Mouse (Mus musculus): ENCODE data around the gene Asl. TPM values are rescaled to one million over a fixed set of nuclear protein-coding genes. Genes with fewer than 3 reads are reported as not detected.

Asl gene
- total RNA-seq, 2 experiments from 2014 or later = 6.4 to 11.3 TPM

GRCm38 (mm10) chr5:130019461-130019860 lies 9.6 kb downstream of the Asl start:
- intact Hi-C loops (cut with DNase I) = loop anchor here (2.0 kb wide), 1 partner anchor 21 kb away; no protein-coding TSS in a partner anchor

GRCm38 (mm10) chr5:130015104-130015503 lies 13.9 kb downstream of the Asl start:
- no peak for DNase-seq
- intact Hi-C loops (cut with DNase I) = no loop called here

More at GRCm38 (mm10) chr5:130019461-130019860, 9.6 kb downstream of the Asl start:
- no peak for DNase-seq

DNA sequence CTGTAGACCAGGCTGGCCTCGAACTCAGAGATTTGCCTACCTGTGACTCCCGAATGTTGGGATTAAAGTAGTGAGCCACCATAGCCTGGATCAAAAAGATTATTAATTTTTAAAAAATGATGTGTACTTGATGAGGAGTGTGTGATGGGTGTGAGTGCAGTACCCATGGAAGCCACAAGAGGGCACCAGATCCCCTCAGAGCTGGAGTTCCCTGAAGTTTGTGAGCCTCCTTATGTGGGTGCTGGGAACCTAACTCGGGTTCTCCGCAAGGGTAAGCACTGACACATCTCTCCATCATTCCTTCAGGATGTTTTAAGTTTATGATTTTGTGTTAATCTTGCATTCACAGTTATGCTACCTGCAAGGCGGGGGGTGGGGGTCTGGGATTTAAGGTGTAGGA lies 18.1 kb downstream of the Asl start:
- intact Hi-C loops (cut with DNase I) = no loop called here

GRCm38 (mm10) chr5:130009784-130010183 lies 19.3 kb downstream of the Asl start:
- intact Hi-C loops (cut with DNase I) = no loop called here
- DNase-seq = no peak

More for the DNA sequence above, 18.1 kb downstream of the Asl start:
- no peak for DNase-seq

DNA sequence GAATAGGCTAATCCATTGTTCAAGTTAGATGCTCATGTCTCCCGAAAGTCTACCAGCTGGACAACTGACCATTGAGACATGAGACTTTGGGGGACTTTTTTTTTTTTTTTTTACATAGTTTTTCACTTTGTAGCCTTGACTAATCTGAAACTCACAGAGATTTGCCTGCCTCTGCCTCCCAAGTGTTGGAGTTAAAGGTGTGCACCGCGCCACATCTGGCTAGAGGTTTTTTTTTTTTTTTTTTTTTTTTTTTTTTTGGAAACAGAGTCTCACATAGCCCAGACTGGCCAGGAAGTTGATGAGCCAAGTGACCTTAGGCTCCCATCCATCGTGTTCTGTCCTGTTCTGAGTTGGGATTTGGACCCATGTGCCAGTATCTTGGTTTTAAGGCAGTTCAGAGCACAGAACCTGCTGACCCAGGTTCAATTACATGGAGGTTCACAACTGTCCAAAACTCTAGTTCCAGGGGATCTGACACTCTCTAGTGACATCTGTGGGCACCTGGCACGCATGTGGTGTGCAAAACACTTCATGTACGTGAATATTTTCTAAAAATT lies 20.9 kb downstream of the Asl start:
- intact Hi-C loops (cut with DNase I) = no loop called here
- no peak for DNase-seq

- no peak for DNase-seq
- intact Hi-C loops (cut with DNase I) = no loop called here
These were observed 21.7 kb downstream of the Asl start for GRCm38 (mm10) chr5:130007344-130007743.

GRCm38 (mm10) chr5:130003229-130003628 lies 25.8 kb downstream of the Asl start:
- DNase-seq = no peak
- intact Hi-C loops (cut with DNase I) = no loop called here

- intact Hi-C loops (cut with DNase I) = no loop called here
- DNase-seq = peak; percentile 73 to 78
These were observed 26.5 kb downstream of the Asl start, which contains the start of gene Gusb for GRCm38 (mm10) chr5:130002301-130003146. Gene Gusb, minus strand, starts transcription at chr5:130003049.

- intact Hi-C loops (cut with DNase I) = no loop called here
- DNase-seq = no peak
These were observed 27.6 kb downstream of the Asl start for GRCm38 (mm10) chr5:130001356-130001987.

- no peak for DNase-seq
- intact Hi-C loops (cut with DNase I) = no loop called here
These were observed 28.3 kb downstream of the Asl start for GRCm38 (mm10) chr5:130000735-130001134.

DNA sequence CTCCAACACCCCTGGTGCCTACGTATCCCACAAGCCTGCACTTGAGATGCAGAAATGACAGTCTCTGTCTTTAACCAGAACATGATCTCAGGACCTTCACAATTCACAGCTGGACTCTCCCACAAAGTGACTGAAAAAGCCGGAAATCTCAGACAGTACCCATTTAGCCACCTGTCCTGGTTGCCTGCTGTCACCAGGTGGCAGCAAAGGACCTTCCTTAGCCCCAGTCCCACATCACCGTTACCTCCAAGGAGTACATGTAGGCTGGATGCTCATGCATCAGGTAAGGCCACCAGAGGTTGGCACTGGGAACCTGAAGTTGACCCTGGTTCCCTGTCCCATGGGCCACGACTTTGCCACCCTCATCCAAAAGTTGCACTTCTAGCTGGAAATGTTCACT lies 29.9 kb downstream of the Asl start:
- no peak for DNase-seq
- intact Hi-C loops (cut with DNase I) = loop anchor here (5.0 kb wide), 1 partner anchor 38 kb away; no protein-coding TSS in a partner anchor

- intact Hi-C loops (cut with DNase I) = loop anchor here (5.0 kb wide), 1 partner anchor 40 kb away; no protein-coding TSS in a partner anchor
These were observed 31.3 kb downstream of the Asl start for GRCm38 (mm10) chr5:129997700-129998099.

DNA sequence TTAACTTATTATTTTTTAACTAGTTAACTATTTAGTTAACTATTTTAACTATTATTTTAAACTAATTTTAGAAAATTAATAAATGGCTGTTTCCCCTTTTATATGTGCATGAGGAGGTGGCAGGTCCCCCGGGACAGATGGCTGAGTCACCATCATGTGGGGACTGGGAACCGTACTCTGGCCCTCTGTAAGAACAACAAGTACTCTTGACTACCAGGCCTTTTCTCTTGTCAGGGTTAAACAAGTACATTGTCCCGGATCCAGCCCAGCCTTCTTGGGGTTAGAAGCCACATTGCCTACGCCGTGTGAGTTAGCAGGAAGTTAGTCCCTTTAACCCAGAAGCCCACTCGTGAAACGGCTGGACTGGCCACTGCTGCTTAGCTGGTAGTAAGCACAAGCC lies 34.1 kb downstream of the Asl start:
- intact Hi-C loops (cut with DNase I) = loop anchor here (5.0 kb wide), 1 partner anchor 42 kb away; no protein-coding TSS in a partner anchor
- no peak for DNase-seq

More at GRCm38 (mm10) chr5:129997700-129998099, 31.3 kb downstream of the Asl start:
- no peak for DNase-seq

GRCm38 (mm10) chr5:129993374-129993773 lies 35.7 kb downstream of the Asl start:
- no peak for DNase-seq
- intact Hi-C loops (cut with DNase I) = no loop called here

DNA sequence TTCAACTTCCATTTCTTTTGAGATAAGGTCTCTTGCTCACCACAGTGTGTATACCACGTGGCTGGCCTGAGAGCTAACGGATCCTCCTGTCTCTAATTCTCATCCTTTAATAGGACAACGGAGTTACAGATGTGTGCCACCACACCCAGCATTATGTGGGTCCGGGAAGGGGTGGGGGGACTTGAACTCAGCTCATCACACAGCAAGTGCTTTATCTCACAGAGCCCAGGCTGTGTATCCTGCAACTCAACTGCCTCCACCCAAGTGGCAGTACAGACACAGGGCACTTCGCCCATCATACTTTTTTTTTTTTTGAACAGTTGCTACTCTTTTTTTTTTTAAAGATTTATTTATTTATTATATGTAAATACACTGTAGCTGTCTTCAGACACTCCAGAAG lies 37.1 kb downstream of the Asl start:
- intact Hi-C loops (cut with DNase I) = no loop called here
- no peak for DNase-seq

DNA sequence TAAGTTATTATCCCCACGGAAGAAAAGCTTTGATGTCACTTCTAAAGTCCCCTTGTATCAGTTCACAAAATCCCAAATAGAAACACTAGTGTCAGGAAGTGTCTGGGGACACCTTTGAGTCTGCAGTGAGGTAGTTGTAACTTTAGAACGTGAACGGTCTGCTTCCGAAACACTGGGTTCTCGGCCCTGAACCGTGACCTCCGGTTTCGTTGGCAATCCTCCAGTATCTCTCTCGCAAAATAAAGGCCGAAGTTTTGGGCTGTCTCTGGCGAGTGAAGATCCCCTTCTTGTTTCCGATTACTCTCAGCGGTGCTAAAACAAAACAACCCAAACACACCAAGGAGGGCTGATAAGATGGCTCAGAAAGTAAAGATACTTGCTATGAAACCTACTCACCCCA lies 39.7 kb downstream of the Asl start:
- intact Hi-C loops (cut with DNase I) = no loop called here
- DNase-seq = no peak

GRCm38 (mm10) chr5:129980216-129980615 lies 48.8 kb downstream of the Asl start:
- DNase-seq = no peak
- intact Hi-C loops (cut with DNase I) = no loop called here

- intact Hi-C loops (cut with DNase I) = loop anchor here (5.0 kb wide), 1 partner anchor 66 kb away; no protein-coding TSS in a partner anchor
- DNase-seq = no peak
These were observed 50.4 kb downstream of the Asl start for GRCm38 (mm10) chr5:129978608-129979007.

- intact Hi-C loops (cut with DNase I) = loop anchor here (5.0 kb wide), 1 partner anchor 65 kb away; no protein-coding TSS in a partner anchor
These were observed 51.3 kb downstream of the Asl start for GRCm38 (mm10) chr5:129977768-129978167.

GRCm38 (mm10) chr5:129974866-129975311 lies 54.2 kb downstream of the Asl start:
- intact Hi-C loops (cut with DNase I) = loop anchor here (5.0 kb wide), 1 partner anchor 63 kb away; no protein-coding TSS in a partner anchor
- DNase-seq = no peak

More at GRCm38 (mm10) chr5:129977768-129978167, 51.3 kb downstream of the Asl start:
- DNase-seq = no peak

- DNase-seq = no peak
- intact Hi-C loops (cut with DNase I) = no loop called here
These were observed 54.7 kb downstream of the Asl start for GRCm38 (mm10) chr5:129974354-129974753.

Data from gastrocnemius, postnatal 36 days (tissue).